ENCODE assay signal across 9 mouse cellular contexts in the genomic region with DNA sequence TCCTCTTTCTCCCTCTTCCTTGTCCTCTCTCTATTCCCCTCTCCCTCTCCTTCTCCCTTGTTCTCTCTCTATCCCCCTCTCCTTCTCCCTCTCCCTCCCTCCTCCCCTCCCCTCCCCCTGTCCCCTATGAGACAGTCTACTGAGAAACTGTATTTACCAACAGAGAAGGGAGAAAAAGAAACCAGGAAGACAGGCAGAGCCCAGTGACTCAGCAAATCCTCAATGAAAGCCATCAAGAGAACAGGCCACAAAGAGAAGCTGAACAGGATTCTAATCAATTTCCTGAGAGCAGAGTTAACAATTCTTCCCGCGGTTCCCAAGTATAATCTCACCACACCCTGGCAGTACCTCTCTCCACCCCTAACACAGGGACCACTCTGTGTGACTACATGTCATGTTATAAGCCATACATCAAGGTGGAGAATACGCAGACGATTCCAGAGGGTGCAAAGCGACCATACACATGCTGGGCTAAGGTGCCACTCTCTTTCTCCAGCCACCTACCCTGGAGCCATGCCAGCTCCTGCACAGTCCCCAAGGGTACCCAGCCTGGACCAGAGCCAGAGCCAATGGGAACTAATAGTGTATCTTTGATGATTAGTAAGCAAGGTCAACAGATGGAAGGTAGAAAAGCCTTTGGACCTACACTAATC. TPM values are rescaled to one million over a fixed set of nuclear protein-coding genes. Genes with fewer than 3 reads are reported as not detected.
DNase-seq lines count a peak whose midpoint lies in the region; ATAC-seq and TF ChIP-seq lines count a peak whose summit lies in the region.
"Had no signal": no experiment of that assay in that cellular context is flagged by ENCODE, and none has a peak within 500 bp of the region (broad histone marks: within the 10 kb centered on the region; RNA-seq: fewer than 3 reads in every experiment).

No protein-coding gene starts in this region.

- no peaks in the 10 kb centered on the region for H3K9me3 ChIP-seq in hindbrain, postnatal 0 days (ENCODE audit: low read length)
- no peaks in the 10 kb centered on the region for H3K9me3 ChIP-seq in hindbrain, embryonic 16.5 days (ENCODE audit: control insufficient read depth, low read length)
- H3K9me3 ChIP-seq in embryonic facial prominence, embryonic 10.5 days = no peaks in the 10 kb centered on the region

- no peak for TF ChIP-seq CTCF in hindbrain, postnatal 0 days (IDR thresholded peaks at IDR 0.05; ENCODE audit: low read depth)

- no peak overlapping the region for H3K4me2 ChIP-seq in hindbrain, postnatal 0 days (ENCODE audit: low read depth, low read length)
- H3K4me2 ChIP-seq in hindbrain, embryonic 16.5 days (ENCODE audit: low read length) = no peak overlapping the region

- H3K36me3 ChIP-seq in hindbrain, postnatal 0 days (ENCODE audit: insufficient read depth, low read length) = no peaks in the 10 kb centered on the region
- H3K36me3 ChIP-seq in hindbrain, embryonic 16.5 days (ENCODE audit: control insufficient read depth, insufficient read depth, low read length) = no peaks in the 10 kb centered on the region
- H3K36me3 ChIP-seq in embryonic facial prominence, embryonic 10.5 days (replicated peaks) = no peaks in the 10 kb centered on the region

- no peak overlapping the region for H3K9ac ChIP-seq in hindbrain, postnatal 0 days (replicated peaks; ENCODE audit: low read length)
- H3K9ac ChIP-seq in hindbrain, embryonic 16.5 days (ENCODE audit: low read depth, low read length) = no peak overlapping the region

- H3K27ac ChIP-seq in hindbrain, postnatal 0 days = no peak overlapping the region
- H3K27ac ChIP-seq in hindbrain, embryonic 16.5 days (ENCODE audit: low read depth, low read length) = no peak overlapping the region
- H3K27ac ChIP-seq in embryonic facial prominence, embryonic 10.5 days (replicated peaks) = peak overlapping the region; percentile 48

- no peaks in the 10 kb centered on the region for H3K27me3 ChIP-seq in hindbrain, postnatal 0 days (ENCODE audit: insufficient read depth, low read length)
- H3K27me3 ChIP-seq in hindbrain, embryonic 16.5 days (replicated peaks; ENCODE audit: control insufficient read depth, insufficient read depth, low read length) = no peaks in the 10 kb centered on the region
- H3K27me3 ChIP-seq in embryonic facial prominence, embryonic 10.5 days (replicated peaks; ENCODE audit: low read depth, poor library complexity, severe bottlenecking) = no peaks in the 10 kb centered on the region

- 72% methylated on average over 5 of the region's 5 CpGs for WGBS in hindbrain, postnatal 0 days
- 63% methylated on average over 5 of the region's 5 CpGs for WGBS in hindbrain, embryonic 16.5 days
- WGBS in embryonic facial prominence, embryonic 10.5 days = 74% methylated on average over 5 of the region's 5 CpGs

- DNase-seq in hindbrain, postnatal 0 days (ENCODE audit: low spot score) = no peak
- peak; percentile 79 for DNase-seq in MEL-GATA-1-ER (ENCODE audit: extremely low read depth, low read depth)
- no peak for DNase-seq in embryonic facial prominence, embryonic 10.5 days (ENCODE audit: low spot score)
- DNase-seq in yolk sac, embryonic 10.5 days (ENCODE audit: low spot score) = no peak
- no peak for DNase-seq in ovary, postnatal 14 days (ENCODE audit: low spot score)
- DNase-seq in frontal cortex, postnatal 36 days (ENCODE audit: low spot score in 2 of 2) = no peak

- ATAC-seq in hindbrain, postnatal 0 days = peak; percentile 24; the same call in 1 of the 2 replicates
- ATAC-seq in hindbrain, embryonic 16.5 days = no peak
- ATAC-seq in megakaryocyte progenitor cell, adult 5-6 weeks (replicated peaks; ENCODE audit: poor library complexity) = peak; percentile 73

- H3K4me1 ChIP-seq in hindbrain, postnatal 0 days (ENCODE audit: insufficient read depth, low read length) = 0 out of 2 replicates have a peak, but pooled peaks cover 3% of the 10 kb centered on the region
- no peaks in the 10 kb centered on the region for H3K4me1 ChIP-seq in hindbrain, embryonic 16.5 days (ENCODE audit: control insufficient read depth, insufficient read depth, low read depth, low read length)
- H3K4me1 ChIP-seq in embryonic facial prominence, embryonic 10.5 days = peaks cover 15% of the 10 kb centered on the region

- no peak overlapping the region for H3K4me3 ChIP-seq in hindbrain, postnatal 0 days (ENCODE audit: low read length)
- no peak overlapping the region for H3K4me3 ChIP-seq in hindbrain, embryonic 16.5 days (ENCODE audit: low read length)
- no peak overlapping the region for H3K4me3 ChIP-seq in embryonic facial prominence, embryonic 10.5 days

RNA-seq across cellular contexts. Expression of a gene that starts 4.3 kb away (rescaled TPM):
- total RNA-seq in hindbrain, postnatal 0 days (2014; rRNA removed) = not detected in 2 replicates
- polyA plus RNA-seq in hindbrain, postnatal 0 days (2015; fragmentation: Nextera tagmentation; extraction: Ambion mirVana) = 0.15 TPM in 1 of 2 replicates, not detected in the other
- polyA plus RNA-seq in hindbrain, embryonic 16.5 days (2015; fragmentation: Nextera tagmentation; extraction: Ambion mirVana) = not detected in 2 replicates
- not detected in 2 replicates for polyA plus RNA-seq in embryonic facial prominence, embryonic 10.5 days (2016; fragmentation: Nextera tagmentation; extraction: Ambion mirVana)
- total RNA-seq in megakaryocyte progenitor cell, adult 5-6 weeks (2015) = not detected in 2 replicates
- not detected in 2 replicates for total RNA-seq in megakaryocyte progenitor cell, adult 5-6 weeks (2017)
- total RNA-seq: left cerebral cortex, adult 18-20 months had no signal

RNA-seq across cellular contexts. Expression of a gene that starts 21.2 kb away (rescaled TPM):
- 8.7 and 18.9 TPM in 2 replicates for total RNA-seq in hindbrain, postnatal 0 days (2014; rRNA removed)
- polyA plus RNA-seq in hindbrain, postnatal 0 days (2015; fragmentation: Nextera tagmentation; extraction: Ambion mirVana) = 12.6 and 15.5 TPM in 2 replicates
- 10.5 and 10.6 TPM in 2 replicates for polyA plus RNA-seq in hindbrain, embryonic 16.5 days (2015; fragmentation: Nextera tagmentation; extraction: Ambion mirVana)
- polyA plus RNA-seq in embryonic facial prominence, embryonic 10.5 days (2016; fragmentation: Nextera tagmentation; extraction: Ambion mirVana) = 8.6 and 8.9 TPM in 2 replicates
- 0.22 TPM in 1 of 2 replicates, not detected in the other for total RNA-seq in megakaryocyte progenitor cell, adult 5-6 weeks (2015)
- not detected in 2 replicates for total RNA-seq in megakaryocyte progenitor cell, adult 5-6 weeks (2017)

RNA-seq across cellular contexts. Expression of a gene that starts 21.5 kb away (rescaled TPM):
- total RNA-seq in hindbrain, postnatal 0 days (2014; rRNA removed) = 5.3 and 6.1 TPM in 2 replicates
- polyA plus RNA-seq in hindbrain, postnatal 0 days (2015; fragmentation: Nextera tagmentation; extraction: Ambion mirVana) = 18.7 and 20.0 TPM in 2 replicates
- 11.1 and 11.8 TPM in 2 replicates for polyA plus RNA-seq in hindbrain, embryonic 16.5 days (2015; fragmentation: Nextera tagmentation; extraction: Ambion mirVana)
- polyA plus RNA-seq in embryonic facial prominence, embryonic 10.5 days (2016; fragmentation: Nextera tagmentation; extraction: Ambion mirVana) = 21.0 and 21.8 TPM in 2 replicates
- total RNA-seq in megakaryocyte progenitor cell, adult 5-6 weeks (2015) = 2.1 and 2.2 TPM in 2 replicates
- 4.8 and 6.8 TPM in 2 replicates for total RNA-seq in megakaryocyte progenitor cell, adult 5-6 weeks (2017)

RNA-seq across cellular contexts. Expression of a gene that starts 33.2 kb away (rescaled TPM):
- total RNA-seq in hindbrain, postnatal 0 days (2014; rRNA removed) = 29.8 and 41.1 TPM in 2 replicates
- 39.0 and 39.7 TPM in 2 replicates for polyA plus RNA-seq in hindbrain, postnatal 0 days (2015; fragmentation: Nextera tagmentation; extraction: Ambion mirVana)
- polyA plus RNA-seq in hindbrain, embryonic 16.5 days (2015; fragmentation: Nextera tagmentation; extraction: Ambion mirVana) = 41.8 and 43.2 TPM in 2 replicates
- polyA plus RNA-seq in embryonic facial prominence, embryonic 10.5 days (2016; fragmentation: Nextera tagmentation; extraction: Ambion mirVana) = 18.5 and 22.8 TPM in 2 replicates
- 4.4 and 5.7 TPM in 2 replicates for total RNA-seq in megakaryocyte progenitor cell, adult 5-6 weeks (2015)
- total RNA-seq in megakaryocyte progenitor cell, adult 5-6 weeks (2017) = 1.6 and 1.9 TPM in 2 replicates

RNA-seq across cellular contexts. Expression of a gene that starts 53.0 kb away (rescaled TPM):
- 161 and 174 TPM in 2 replicates for total RNA-seq in hindbrain, postnatal 0 days (2014; rRNA removed)
- polyA plus RNA-seq in hindbrain, postnatal 0 days (2015; fragmentation: Nextera tagmentation; extraction: Ambion mirVana) = 429 and 453 TPM in 2 replicates
- 169 and 263 TPM in 2 replicates for polyA plus RNA-seq in hindbrain, embryonic 16.5 days (2015; fragmentation: Nextera tagmentation; extraction: Ambion mirVana)
- 32.4 and 35.2 TPM in 2 replicates for polyA plus RNA-seq in embryonic facial prominence, embryonic 10.5 days (2016; fragmentation: Nextera tagmentation; extraction: Ambion mirVana)
- total RNA-seq in megakaryocyte progenitor cell, adult 5-6 weeks (2015) = 1,143 and 1,246 TPM in 2 replicates
- 511 and 599 TPM in 2 replicates for total RNA-seq in megakaryocyte progenitor cell, adult 5-6 weeks (2017)
